Mouse (Mus musculus): ENCODE data around the gene Sfta2. TPM values are rescaled to one million over a fixed set of nuclear protein-coding genes. Genes with fewer than 3 reads are reported as not detected.

The Sfta2 gene
- not detected for total RNA-seq (2021)

GRCm38 (mm10) chr17:35601249-35601648, at the start of gene Sfta2:
TSS of gene Sfta2 (plus strand) at chr17:35601549.
- DNase-seq, result no peak
- intact Hi-C loops (cut with DNase I), result no loop called here

GRCm38 (mm10) chr17:35551881-35552414, 49.4 kb upstream of the Sfta2 start, which contains the start of gene Cdsn:
TSS of gene Cdsn (plus strand) at chr17:35552128.
- intact Hi-C loops (cut with DNase I), result no loop called here
- DNase-seq, result no peak

GRCm38 (mm10) chr17:35554321-35554720, 47.0 kb upstream of the Sfta2 start:
- intact Hi-C loops (cut with DNase I), result no loop called here
- no peak for DNase-seq

- no peak for DNase-seq
- intact Hi-C loops (cut with DNase I), result no loop called here
Observed at GRCm38 (mm10) chr17:35554761-35555397, 46.5 kb upstream of the Sfta2 start.

- DNase-seq, result no peak
Observed at GRCm38 (mm10) chr17:35556186-35556765, 45.1 kb upstream of the Sfta2 start.

GRCm38 (mm10) chr17:35556812-35557211, 44.5 kb upstream of the Sfta2 start:
- intact Hi-C loops (cut with DNase I), result no loop called here
- DNase-seq, result no peak

More at GRCm38 (mm10) chr17:35556186-35556765, 45.1 kb upstream of the Sfta2 start:
- intact Hi-C loops (cut with DNase I), result no loop called here

GRCm38 (mm10) chr17:35557351-35557750, 44.0 kb upstream of the Sfta2 start:
- intact Hi-C loops (cut with DNase I), result no loop called here
- DNase-seq, result no peak

- intact Hi-C loops (cut with DNase I), result no loop called here
- no peak for DNase-seq
Observed at GRCm38 (mm10) chr17:35558216-35558615, 43.1 kb upstream of the Sfta2 start.

- intact Hi-C loops (cut with DNase I), result no loop called here
- DNase-seq, result no peak
Observed at GRCm38 (mm10) chr17:35567150-35567549, 34.2 kb upstream of the Sfta2 start, which contains the start of gene 2300002M23Rik. TSS of gene 2300002M23Rik (plus strand) at chr17:35567450.

GRCm38 (mm10) chr17:35567767-35568166, 33.6 kb upstream of the Sfta2 start:
- DNase-seq, result no peak
- intact Hi-C loops (cut with DNase I), result no loop called here

GRCm38 (mm10) chr17:35569091-35569944, 32.0 kb upstream of the Sfta2 start:
- no peak for DNase-seq
- intact Hi-C loops (cut with DNase I), result no loop called here

GRCm38 (mm10) chr17:35570836-35571235, 30.5 kb upstream of the Sfta2 start:
- intact Hi-C loops (cut with DNase I), result no loop called here
- no peak for DNase-seq

- DNase-seq, result no peak
- intact Hi-C loops (cut with DNase I), result no loop called here
Observed at GRCm38 (mm10) chr17:35571477-35571876, 29.9 kb upstream of the Sfta2 start.

GRCm38 (mm10) chr17:35578211-35578610, 23.1 kb upstream of the Sfta2 start:
- intact Hi-C loops (cut with DNase I), result loop anchor here (1.0 kb wide), 1 partner anchor 34 kb away; no protein-coding TSS in a partner anchor
- peak; percentile 73 to 85 for DNase-seq

- intact Hi-C loops (cut with DNase I), result no loop called here
- no peak for DNase-seq
Observed at GRCm38 (mm10) chr17:35582900-35583299, 18.4 kb upstream of the Sfta2 start.

- intact Hi-C loops (cut with DNase I), result no loop called here
- peak; percentile 70 to 80 for DNase-seq
Observed at GRCm38 (mm10) chr17:35584330-35584937, 16.9 kb upstream of the Sfta2 start.

GRCm38 (mm10) chr17:35587291-35587690, 14.1 kb upstream of the Sfta2 start:
- no peak for DNase-seq
- intact Hi-C loops (cut with DNase I), result loop anchor here (5.0 kb wide), 1 partner anchor 140 kb away; no protein-coding TSS in a partner anchor

GRCm38 (mm10) chr17:35588387-35588786, 13.0 kb upstream of the Sfta2 start:
- no peak for DNase-seq
- intact Hi-C loops (cut with DNase I), result loop anchor here (5.0 kb wide), 1 partner anchor 139 kb away; no protein-coding TSS in a partner anchor

- DNase-seq, result peak; percentile 68 to 80
- intact Hi-C loops (cut with DNase I), result no loop called here
Observed at GRCm38 (mm10) chr17:35590410-35591218, 10.7 kb upstream of the Sfta2 start.

- intact Hi-C loops (cut with DNase I), result no loop called here
- no peak for DNase-seq
Observed at GRCm38 (mm10) chr17:35591219-35591578, 10.2 kb upstream of the Sfta2 start.

Data from heart, postnatal 36 days (tissue).